Mouse (Mus musculus): Measurements from ENCODE around the gene Dennd2a.

DNA sequence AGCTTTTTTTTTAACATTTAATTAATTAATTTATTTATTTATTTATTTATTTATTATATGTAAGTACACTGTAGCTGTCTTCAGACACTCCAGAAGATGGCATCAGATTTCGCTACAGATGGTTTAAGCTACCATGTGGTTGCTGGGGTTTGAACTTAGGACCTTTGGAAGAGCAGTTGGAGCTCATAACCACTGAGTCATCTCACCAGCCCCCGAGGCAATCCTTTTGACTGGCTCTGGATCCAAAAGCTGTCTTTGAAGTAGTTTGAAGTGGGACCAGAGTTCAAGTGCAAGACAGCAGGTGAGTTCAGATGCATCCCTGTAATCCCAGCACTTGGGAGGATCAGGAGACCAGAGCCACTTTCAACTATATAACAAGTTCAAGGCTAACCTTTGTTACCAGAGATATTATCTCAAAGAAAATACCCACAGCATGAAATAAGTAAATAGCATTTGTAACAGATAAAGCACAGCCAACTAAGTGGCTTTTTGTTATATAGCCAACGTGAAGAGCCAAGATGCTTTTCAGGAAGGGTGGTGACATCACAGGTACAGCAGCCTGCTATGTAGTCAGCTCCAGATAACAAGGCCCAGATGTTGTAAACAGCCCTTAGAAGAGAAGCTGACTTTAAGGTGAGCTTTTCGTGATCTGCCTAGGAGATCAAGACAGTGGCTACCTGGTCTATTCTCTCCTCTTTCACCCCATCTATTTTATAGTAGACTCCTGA lies 130.2 kb downstream of the Dennd2a start:
- TF ChIP-seq MAX (IDR thresholded peaks at IDR 0.05; ENCODE audit: low read depth) (no peak), MYOD1 (IDR thresholded peaks at IDR 0.05; ENCODE audit: control insufficient read depth in 1 of 3, insufficient read length in 2 of 3, low read depth in 2 of 3) (no peak), USF1 (IDR thresholded peaks at IDR 0.05; ENCODE audit: low read depth) (no peak), POLR2AphosphoS2 (IDR thresholded peaks at IDR 0.05; ENCODE audit: insufficient read length, low read depth) (no peak), POLR2A (IDR thresholded peaks at IDR 0.05; ENCODE audit: insufficient read length, low read depth) (no peak), E2F4 (IDR thresholded peaks at IDR 0.05; ENCODE audit: insufficient read depth) (no peak), TCF12 (IDR thresholded peaks at IDR 0.05; ENCODE audit: insufficient read depth, poor library complexity, severe bottlenecking) (no peak), CEBPB (IDR thresholded peaks at IDR 0.05; ENCODE audit: insufficient read depth, poor library complexity, severe bottlenecking) (no peak), TCF3 (IDR thresholded peaks at IDR 0.05; ENCODE audit: insufficient read length, low read depth) (no peak), MYOG (IDR thresholded peaks at IDR 0.05; ENCODE audit: control insufficient read depth in 1 of 3, insufficient read depth in 1 of 3, insufficient read length in 2 of 3, low read depth in 2 of 3) (no peak)
